Mouse (Mus musculus) kidney, embryonic 16.5 days (tissue): ENCODE data around the gene Trpm8. TPM values are rescaled to one million over a fixed set of nuclear protein-coding genes. Genes with fewer than 3 reads are reported as not detected.

Source experiments
- ATAC-seq: fragments of 200-750 bp; cut with Nextera tagmentation; 2 replicates; pipeline ENCODE4 v1.8.0; 2017; ENCODE audit warnings: moderate TSS enrichment; ENCODE audit not compliant: low FRiP score, low TSS enrichment
- H3K27ac ChIP-seq: fragments of 300-500 bp; sonication (generic); 2 replicates; pipeline ENCODE4 v1.5.1; 2014; ENCODE audit warnings: low read length
- H3K27me3 ChIP-seq: fragments of 300-500 bp; sonication (generic); 2 replicates; pipeline ENCODE4 v1.6.1; 2014; ENCODE audit warnings: low read length, control low read depth, mixed read lengths; ENCODE audit not compliant: insufficient read depth
- H3K36me3 ChIP-seq: fragments of 300-500 bp; sonication (generic); 2 replicates; pipeline ENCODE4 v1.6.1; 2014; ENCODE audit warnings: low read length, control low read depth, mixed read lengths; ENCODE audit not compliant: insufficient read depth
- H3K4me1 ChIP-seq: fragments of 300-500 bp; sonication (generic); 2 replicates; pipeline ENCODE4 v1.6.1; 2014; ENCODE audit warnings: low read length, control low read depth, mixed read lengths; ENCODE audit not compliant: insufficient read depth
- H3K4me2 ChIP-seq: fragments of 300-500 bp; sonication (generic); replicated peaks from 2 replicates; pipeline ENCODE4 v1.6.1; 2014; ENCODE audit warnings: low read depth, low read length
- H3K4me3 ChIP-seq: fragments of 300-500 bp; sonication (generic); 2 replicates; pipeline ENCODE4 v1.5.1; 2014; ENCODE audit warnings: mild to moderate bottlenecking, low read length
- H3K9ac ChIP-seq: fragments of 300-500 bp; sonication (generic); replicated peaks from 2 replicates; pipeline ENCODE4 v1.6.1; 2014; ENCODE audit warnings: low read length
- H3K9me3 ChIP-seq: fragments of 300-500 bp; sonication (generic); 2 replicates; pipeline ENCODE4 v1.6.1; 2016; ENCODE audit warnings: low read length, control low read depth
- WGBS: fragments of 180-500 bp; shearing (Covaris S2); extraction: QIAGEN DNeasy Blood & Tissue Kit; methylation state at CpG from one replicate; pipeline ENCODE4 v1.1.7; 2014; 5-methylcytosine and 5-hydroxymethylcytosine counted together
- polyA plus RNA-seq: library from polyadenylated mRNA; unstranded; fragments of >200 nt; fragmentation: Nextera tagmentation; extraction: Ambion mirVana; gene quantifications from 2 replicates; pipeline ENCODE4 v1.2.1, GENCODE M21; 2015

Gene Trpm8
- polyA plus RNA-seq, 1 experiment from 2014 or later = not detected

DNA sequence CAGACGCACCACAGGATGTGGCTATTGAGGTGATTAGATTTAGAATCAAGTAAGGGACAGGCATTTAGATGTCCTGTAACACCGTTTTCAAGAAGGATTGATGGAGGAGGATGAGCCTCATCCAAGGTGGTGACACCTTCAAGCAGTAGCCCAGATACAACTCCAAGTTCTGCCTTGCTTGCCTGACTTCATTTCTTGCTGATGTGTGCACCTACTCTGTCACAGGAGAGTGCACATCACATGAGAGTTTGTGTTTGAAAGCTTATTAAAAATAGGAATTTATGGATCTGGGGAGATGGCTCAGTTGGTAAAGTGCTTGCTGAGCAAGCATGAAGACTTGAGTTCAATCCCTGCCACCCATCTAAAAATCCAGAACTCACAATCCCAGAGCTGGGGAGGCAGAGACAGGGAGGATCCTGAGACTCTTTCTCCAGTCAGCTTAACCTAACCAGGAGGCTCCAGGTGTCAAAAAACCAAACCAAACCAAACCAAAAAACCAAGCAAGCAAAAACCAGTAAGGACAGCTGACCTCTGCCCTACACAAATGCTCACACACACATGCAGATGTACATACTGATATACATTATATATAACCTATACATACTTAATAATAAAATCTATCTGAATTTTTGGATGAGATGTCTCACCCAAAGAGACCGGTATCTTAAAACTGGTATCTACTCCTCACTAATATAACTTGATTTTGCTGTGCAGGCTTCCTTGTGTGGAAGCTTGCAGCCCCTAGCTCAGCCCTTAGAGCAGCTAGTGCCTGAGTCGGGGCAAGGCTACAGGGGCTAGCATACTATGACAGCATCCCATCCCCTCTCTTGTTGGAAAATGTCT is 21.4 kb downstream of the Trpm8 start:
- WGBS = 63% methylated on average over 4 of the region's 4 CpGs
- ATAC-seq = no peak
- Histone ChIP-seq H3K9ac (no peak overlapping the region), H3K36me3 (no peaks in the 10 kb centered on the region), H3K4me2 (no peak overlapping the region), H3K27ac (no peak overlapping the region), H3K9me3 (peaks cover 74% of the 10 kb centered on the region), H3K27me3 (no peaks in the 10 kb centered on the region), H3K4me3 (no peak overlapping the region), H3K4me1 (no peaks in the 10 kb centered on the region)

DNA sequence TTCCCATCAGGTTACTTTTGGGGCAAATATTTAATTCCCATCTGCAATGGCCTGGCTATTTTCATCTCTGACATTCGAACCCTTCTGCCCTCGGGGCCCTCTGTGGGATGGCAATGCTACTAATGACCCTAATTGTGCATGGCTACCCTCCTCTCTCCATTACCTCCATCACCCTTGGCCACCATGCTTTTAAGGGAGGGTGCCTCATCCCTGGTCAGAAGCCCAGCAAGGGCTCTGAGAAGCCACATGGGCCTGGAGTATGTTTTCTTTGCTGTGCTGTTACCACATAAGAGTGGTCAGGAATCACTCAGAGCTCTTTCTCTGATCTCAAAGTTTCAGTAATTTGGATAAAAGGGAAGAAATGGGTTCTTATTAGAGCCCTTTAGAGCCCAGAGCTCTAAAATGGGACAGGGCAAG is 22.1 kb downstream of the Trpm8 start:
- 81% methylated on average over 2 of the region's 2 CpGs for WGBS
- peaks cover 77% of the 10 kb centered on the region for H3K9me3 ChIP-seq
- H3K36me3 ChIP-seq = no peaks in the 10 kb centered on the region

DNA sequence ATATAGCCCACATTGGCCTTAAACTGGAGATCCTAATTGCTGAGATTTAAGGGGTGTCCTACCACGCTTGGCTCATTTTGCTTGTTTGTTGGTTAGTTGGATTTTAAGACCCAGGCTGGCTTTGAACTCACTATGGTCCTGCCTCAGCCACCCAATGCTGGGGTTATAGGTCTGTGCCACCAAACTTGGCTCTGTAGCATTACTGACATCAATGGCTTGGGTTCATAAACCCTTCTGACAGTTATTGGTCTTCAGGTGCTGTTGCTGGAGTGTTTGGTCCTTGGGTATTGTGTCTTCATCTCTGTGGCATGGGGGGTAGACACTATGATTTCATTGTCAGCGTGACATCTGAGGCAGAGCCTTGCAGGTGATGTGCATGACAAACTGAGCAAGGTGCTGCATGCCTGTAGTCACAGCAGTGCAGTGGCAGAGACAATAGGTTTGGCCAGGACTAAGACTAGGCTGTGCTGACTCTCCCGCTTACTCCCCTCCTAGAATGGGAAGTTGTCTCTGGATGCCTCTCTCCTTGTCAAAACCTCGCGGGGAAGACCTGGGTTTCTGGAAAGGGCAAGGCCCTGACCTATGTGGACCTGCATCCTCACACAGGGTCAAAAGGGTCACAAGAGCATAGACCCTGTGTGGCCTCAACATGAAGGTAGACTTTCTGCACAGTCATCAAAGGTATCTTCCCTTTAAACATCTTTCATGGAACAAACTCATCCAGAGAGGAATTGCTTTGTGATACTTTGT is 23.0 kb downstream of the Trpm8 start:
- Histone ChIP-seq H3K9ac (no peak overlapping the region), H3K36me3 (no peaks in the 10 kb centered on the region), H3K4me2 (no peak overlapping the region), H3K27me3 (no peaks in the 10 kb centered on the region), H3K4me1 (no peaks in the 10 kb centered on the region), H3K4me3 (no peak overlapping the region), H3K27ac (no peak overlapping the region), H3K9me3 (peaks cover 86% of the 10 kb centered on the region)
- 0 out of 2 replicates have a peak, but pooled peaks have one; percentile 21 for ATAC-seq
- WGBS = 42% methylated on average over 5 of the region's 5 CpGs

More for the DNA sequence above, 22.1 kb downstream of the Trpm8 start:
- ATAC-seq = no peak
- H3K9ac ChIP-seq = no peak overlapping the region
- no peak overlapping the region for H3K27ac ChIP-seq
- no peak overlapping the region for H3K4me2 ChIP-seq
- no peaks in the 10 kb centered on the region for H3K27me3 ChIP-seq
- no peaks in the 10 kb centered on the region for H3K4me1 ChIP-seq
- H3K4me3 ChIP-seq = no peak overlapping the region

DNA sequence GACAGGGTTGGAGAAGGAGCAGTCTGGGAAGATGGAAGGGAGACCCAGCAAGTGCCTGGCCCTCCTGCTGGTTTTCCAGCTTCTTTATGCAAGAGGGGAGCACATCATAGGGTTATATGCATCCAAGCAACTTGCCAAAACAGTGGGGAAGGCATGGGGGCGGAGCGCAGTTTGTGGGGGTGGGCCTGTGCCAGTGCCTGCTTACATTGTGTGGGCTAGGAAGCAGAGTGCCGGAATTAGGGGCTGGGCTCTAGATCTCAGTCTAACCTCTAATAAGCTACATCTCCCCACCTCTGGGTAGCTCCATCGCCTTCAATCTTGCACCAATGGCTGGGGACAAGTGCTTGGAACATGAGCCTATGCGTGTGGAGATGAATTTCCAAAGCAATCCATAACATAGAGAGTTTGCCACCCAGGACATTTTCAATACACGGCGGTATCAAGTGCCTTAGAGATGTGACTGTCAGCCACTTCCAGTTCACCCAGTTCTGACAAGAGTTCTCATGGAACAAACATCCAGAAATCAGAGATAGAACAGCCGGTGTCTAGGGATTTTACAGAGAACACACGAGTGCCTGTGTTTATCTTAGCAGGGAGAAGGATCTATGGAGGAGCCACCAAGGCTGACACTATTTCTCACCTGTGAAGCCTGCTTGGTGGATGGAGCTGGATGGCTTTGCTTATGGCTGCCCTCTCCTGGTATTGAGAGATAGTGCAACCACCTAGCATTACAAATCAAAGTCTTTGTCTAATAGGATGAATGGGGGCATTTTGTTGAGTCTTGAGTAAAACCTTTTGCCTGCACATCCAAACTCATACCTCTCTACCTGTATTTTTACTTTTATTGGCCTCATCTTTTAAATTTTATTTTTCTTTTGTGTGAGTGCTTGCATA is 23.9 kb downstream of the Trpm8 start:
- H3K9me3 ChIP-seq = peaks cover 85% of the 10 kb centered on the region
- no peak overlapping the region for H3K4me2 ChIP-seq

DNA sequence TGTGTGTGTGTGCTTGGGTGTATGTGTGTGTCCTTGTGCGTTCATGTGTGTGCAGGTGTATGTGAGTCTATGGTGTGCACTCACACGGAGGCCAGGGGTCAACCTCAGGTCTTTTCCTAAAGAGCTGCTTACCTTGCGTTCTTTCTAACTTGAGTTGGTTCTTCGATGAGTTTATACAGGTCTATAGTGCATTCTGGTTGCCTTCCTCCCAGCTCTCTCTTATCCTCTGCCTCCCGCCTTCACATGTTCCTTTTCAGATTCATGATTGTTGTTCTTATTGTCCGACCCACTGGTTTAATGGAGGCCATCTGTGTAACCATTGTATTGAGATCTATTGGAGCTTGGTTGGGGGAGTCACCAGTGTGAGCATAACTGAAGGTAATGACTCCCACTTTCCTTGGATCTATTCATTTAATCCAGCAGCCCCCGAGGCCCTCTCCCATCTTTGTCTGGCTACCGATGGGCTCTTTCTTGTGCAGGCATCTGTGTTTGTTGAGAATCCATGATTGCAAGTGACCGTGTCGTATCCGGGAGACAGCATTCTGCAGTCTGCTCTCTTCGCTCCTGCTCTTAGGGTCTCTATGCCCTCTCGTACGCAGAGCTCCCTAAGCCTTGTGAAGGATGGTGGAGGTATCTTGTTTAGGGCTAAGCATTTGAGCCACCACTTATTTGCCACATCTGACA is 24.7 kb downstream of the Trpm8 start:
- Histone ChIP-seq H3K27me3 (no peaks in the 10 kb centered on the region), H3K9ac (no peak overlapping the region), H3K9me3 (peaks cover 89% of the 10 kb centered on the region), H3K4me1 (no peaks in the 10 kb centered on the region), H3K4me2 (no peak overlapping the region), H3K36me3 (no peaks in the 10 kb centered on the region), H3K27ac (no peak overlapping the region), H3K4me3 (no peak overlapping the region)
- no peak for ATAC-seq
- 65% methylated on average over 14 of the region's 14 CpGs for WGBS

More for the DNA sequence above, 23.9 kb downstream of the Trpm8 start:
- Histone ChIP-seq H3K27ac (no peak overlapping the region), H3K27me3 (no peaks in the 10 kb centered on the region), H3K9ac (no peak overlapping the region), H3K36me3 (no peaks in the 10 kb centered on the region), H3K4me3 (no peak overlapping the region), H3K4me1 (no peaks in the 10 kb centered on the region)
- ATAC-seq = peak; percentile 10; the same call in 1 of the 2 replicates
- 72% methylated on average over 9 of the region's 9 CpGs for WGBS

DNA sequence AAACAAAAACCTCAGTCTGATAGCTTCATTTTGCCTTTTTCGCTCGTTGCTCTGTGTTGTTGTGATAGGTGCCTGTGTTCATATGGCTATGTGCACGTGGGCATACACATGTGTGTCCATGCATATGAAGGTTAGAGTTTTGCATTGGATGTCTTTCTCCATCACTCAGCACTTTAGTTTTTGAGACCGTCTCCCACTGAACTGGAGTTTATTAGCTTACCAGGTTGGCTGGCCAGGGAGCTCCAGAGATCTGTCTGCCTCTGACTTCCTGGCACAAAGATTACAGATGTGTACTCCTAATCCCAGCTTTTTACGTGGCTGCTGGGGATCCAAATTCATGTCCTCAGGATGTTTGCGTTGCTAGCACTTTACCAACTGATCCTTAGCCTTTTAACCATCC is 26.3 kb downstream of the Trpm8 start:
- no peaks in the 10 kb centered on the region for H3K27me3 ChIP-seq
- no peak overlapping the region for H3K4me3 ChIP-seq
- H3K4me1 ChIP-seq = no peaks in the 10 kb centered on the region
- no peak overlapping the region for H3K27ac ChIP-seq
- WGBS = 59% methylated on average over 6 of the region's 6 CpGs
- H3K4me2 ChIP-seq = no peak overlapping the region
- ATAC-seq = no peak
- peaks cover 88% of the 10 kb centered on the region for H3K9me3 ChIP-seq
- no peak overlapping the region for H3K9ac ChIP-seq
- no peaks in the 10 kb centered on the region for H3K36me3 ChIP-seq

DNA sequence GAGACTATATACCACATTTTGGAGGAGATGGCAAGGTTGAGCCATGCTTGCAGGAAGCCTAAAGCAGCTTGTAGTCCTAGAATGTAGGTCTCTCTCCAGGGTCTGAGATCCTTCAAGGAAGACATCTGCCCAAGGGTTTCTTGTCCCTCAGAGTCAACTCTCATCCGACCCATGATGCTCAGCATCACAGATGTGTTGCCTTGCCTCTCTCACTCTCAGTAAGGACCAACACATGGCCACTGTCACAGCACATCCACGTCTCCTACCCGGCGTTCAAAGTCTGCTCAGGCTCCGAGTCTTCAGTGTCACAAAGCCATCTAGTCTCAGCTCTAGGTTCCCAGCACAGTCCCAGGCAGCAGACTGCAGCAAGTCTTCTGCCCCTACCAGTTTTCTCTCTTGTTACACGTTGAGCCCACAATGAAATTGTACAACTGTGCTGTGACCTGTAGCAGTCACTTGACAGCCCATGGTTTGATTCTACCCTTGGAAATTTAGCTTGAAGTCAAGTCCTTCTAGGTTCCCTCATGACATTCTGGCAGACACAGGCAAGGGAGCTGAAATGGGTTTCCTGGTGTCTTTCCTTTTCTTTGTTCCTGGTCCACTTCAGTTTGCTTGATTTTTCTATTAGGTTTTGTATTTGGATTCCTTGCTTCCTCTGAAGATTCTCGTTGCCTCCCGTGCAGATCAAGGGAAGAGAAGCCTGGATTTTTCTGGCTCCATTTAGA is 27.0 kb downstream of the Trpm8 start:
- no peaks in the 10 kb centered on the region for H3K36me3 ChIP-seq
- H3K9me3 ChIP-seq = peaks cover 89% of the 10 kb centered on the region
- no peak overlapping the region for H3K9ac ChIP-seq
- no peak overlapping the region for H3K4me3 ChIP-seq
- no peaks in the 10 kb centered on the region for H3K4me1 ChIP-seq
- H3K27me3 ChIP-seq = no peaks in the 10 kb centered on the region
- 64% methylated on average over 8 of the region's 8 CpGs for WGBS
- no peak overlapping the region for H3K4me2 ChIP-seq
- H3K27ac ChIP-seq = no peak overlapping the region
- no peak for ATAC-seq

DNA sequence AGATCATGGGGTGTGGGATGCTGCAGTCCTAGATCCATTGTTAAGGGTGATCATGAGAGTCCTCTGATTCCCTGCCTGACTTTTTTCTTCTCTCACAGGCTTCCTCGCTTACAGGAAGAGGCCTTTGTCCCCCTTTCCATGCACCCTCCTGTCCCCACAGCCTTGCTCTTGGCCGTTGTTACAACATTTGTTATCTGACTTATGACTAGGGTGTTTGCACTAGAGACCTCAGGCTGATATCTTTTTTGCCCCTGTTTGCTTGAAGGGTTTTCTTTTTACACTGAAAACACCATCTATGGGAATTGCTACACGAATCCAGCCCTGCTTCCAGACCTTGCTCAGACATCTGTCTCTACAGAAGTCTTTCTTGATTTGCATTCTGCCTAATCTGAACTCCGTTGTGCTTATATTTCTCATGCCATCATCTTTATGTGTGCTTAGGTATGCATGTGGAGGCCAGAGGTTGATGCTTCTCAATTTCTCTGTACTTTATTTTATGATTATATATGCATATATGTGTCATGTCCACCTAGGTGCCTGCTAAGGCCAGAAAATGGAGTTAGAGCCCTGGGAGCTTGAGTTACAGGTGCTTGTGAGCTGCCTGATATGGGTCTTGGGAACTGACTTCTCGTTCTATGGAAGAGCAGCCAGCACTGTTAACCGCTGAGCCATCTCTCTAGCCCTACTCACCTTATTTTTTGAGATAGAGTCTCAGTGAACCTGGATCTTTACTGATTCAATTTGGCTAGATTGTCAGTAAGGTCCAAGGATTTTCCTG is 27.7 kb downstream of the Trpm8 start:
- 47% methylated on average over 6 of the region's 6 CpGs for WGBS
- no peak for ATAC-seq

More for the DNA sequence above, 27.7 kb downstream of the Trpm8 start:
- no peaks in the 10 kb centered on the region for H3K4me1 ChIP-seq
- no peak overlapping the region for H3K4me2 ChIP-seq
- H3K9ac ChIP-seq = no peak overlapping the region
- no peak overlapping the region for H3K27ac ChIP-seq
- no peak overlapping the region for H3K4me3 ChIP-seq
- H3K9me3 ChIP-seq = peaks cover 89% of the 10 kb centered on the region
- no peaks in the 10 kb centered on the region for H3K27me3 ChIP-seq
- no peaks in the 10 kb centered on the region for H3K36me3 ChIP-seq
